In genomic region chr10:41288771-41289415, GRCm38 (mm10) we compare ENCODE assay signal across 8 mouse cellular contexts. TPM values are rescaled to one million over a fixed set of nuclear protein-coding genes. Genes with fewer than 3 reads are reported as not detected.
DNase-seq lines count a peak whose midpoint lies in the region; ATAC-seq and TF ChIP-seq lines count a peak whose summit lies in the region.

No protein-coding gene starts in this region.

- H3K9me3 ChIP-seq in G1E (replicated peaks) = no peaks in the 10 kb centered on the region
- H3K9me3 ChIP-seq in hindbrain, embryonic 10.5 days = no peaks in the 10 kb centered on the region
- H3K9me3 ChIP-seq in lung, embryonic 16.5 days (ENCODE audit: control insufficient read depth, low read length) = no peaks in the 10 kb centered on the region

- WGBS in cerebellum, adult 2 months = 37% methylated on average over 16 of the region's 16 CpGs
- 41% methylated on average over 16 of the region's 16 CpGs for WGBS in hindbrain, embryonic 10.5 days
- WGBS in lung, embryonic 16.5 days = 37% methylated on average over 16 of the region's 16 CpGs

- no peak overlapping the region for H3K27ac ChIP-seq in cerebellum, adult 2 months (ENCODE audit: insufficient read depth, low read length)
- H3K27ac ChIP-seq in hindbrain, embryonic 10.5 days = peak overlapping the region; percentile 83
- no peak overlapping the region for H3K27ac ChIP-seq in lung, embryonic 16.5 days (ENCODE audit: low read length)

- peaks cover 4% of the 10 kb centered on the region for H3K4me1 ChIP-seq in G1E (ENCODE audit: insufficient read depth, low read depth, low read length)
- H3K4me1 ChIP-seq in cerebellum, adult 2 months (ENCODE audit: control insufficient read depth, insufficient read depth, low read length) = peaks cover 3% of the 10 kb centered on the region; the same call in 1 of the 2 replicates
- H3K4me1 ChIP-seq in hindbrain, embryonic 10.5 days (replicated peaks) = peaks cover 22% of the 10 kb centered on the region
- H3K4me1 ChIP-seq in lung, embryonic 16.5 days (replicated peaks; ENCODE audit: control insufficient read depth, insufficient read depth, low read length) = peaks cover 16% of the 10 kb centered on the region

- TF ChIP-seq CTCF in G1E (IDR thresholded peaks at IDR 0.05; ENCODE audit: low read depth, low read length) = peak; percentile 64
- TF ChIP-seq CTCF in cerebellum, adult 2 months (IDR thresholded peaks at IDR 0.05; ENCODE audit: borderline replicate concordance, insufficient read depth, low read depth, low read length) = peak; percentile 91

- no peaks in the 10 kb centered on the region for H3K27me3 ChIP-seq in G1E (ENCODE audit: insufficient read depth, low read length)
- no peaks in the 10 kb centered on the region for H3K27me3 ChIP-seq in cerebellum, adult 2 months (ENCODE audit: control insufficient read depth, insufficient read depth, low read length)
- no peaks in the 10 kb centered on the region for H3K27me3 ChIP-seq in hindbrain, embryonic 10.5 days (ENCODE audit: insufficient read depth, poor library complexity, severe bottlenecking)
- H3K27me3 ChIP-seq in lung, embryonic 16.5 days (ENCODE audit: control insufficient read depth, insufficient read depth, low read depth, low read length) = no peaks in the 10 kb centered on the region

- no peak for TF ChIP-seq POLR2A in cerebellum, adult 2 months (IDR thresholded peaks at IDR 0.05; ENCODE audit: borderline replicate concordance, insufficient read depth, low read length)

- H3K9ac ChIP-seq in lung, embryonic 16.5 days (ENCODE audit: low read length) = peak overlapping the region; percentile 50; the same call in 1 of the 2 replicates

- DNase-seq in G1E (ENCODE audit: low spot score) = peak; percentile 33
- DNase-seq in cerebellum, adult 2 months = peak; percentile 74 to 83
- peak; percentile 90 for DNase-seq in hindbrain, embryonic 10.5 days (ENCODE audit: low spot score)
- peak; percentile 87 for DNase-seq in layer of hippocampus, adult 9-10 months (ENCODE audit: low spot score)
- DNase-seq in ovary, postnatal 10 days (ENCODE audit: low spot score) = peak; percentile 54
- peak; percentile 85 for DNase-seq in thymus, postnatal 0 days (ENCODE audit: low spot score)

- no peak overlapping the region for H3K4me2 ChIP-seq in lung, embryonic 16.5 days (ENCODE audit: low read depth, low read length)

- no peak overlapping the region for H3K4me3 ChIP-seq in G1E (ENCODE audit: low read depth, low read length)
- H3K4me3 ChIP-seq in cerebellum, adult 2 months (replicated peaks; ENCODE audit: insufficient read depth, low read depth, low read length) = peak overlapping the region; percentile 33
- H3K4me3 ChIP-seq in hindbrain, embryonic 10.5 days = no peak overlapping the region
- H3K4me3 ChIP-seq in lung, embryonic 16.5 days (ENCODE audit: low read length) = no peak overlapping the region

- ATAC-seq in G1E (ENCODE audit: extremely low read depth, insufficient number of reproducible peaks, low FRiP score, poor library complexity, severe bottlenecking) = peak; percentile 54
- ATAC-seq in frontal cortex, adult (ENCODE audit: low TSS enrichment) = peak; percentile 95
- ATAC-seq in lung, embryonic 16.5 days (ENCODE audit: low read depth) = peak; percentile 80

- peaks cover 19% of the 10 kb centered on the region for H3K36me3 ChIP-seq in G1E (replicated peaks)
- H3K36me3 ChIP-seq in hindbrain, embryonic 10.5 days = peaks cover 4% of the 10 kb centered on the region; the same call in 1 of the 2 replicates
- no peaks in the 10 kb centered on the region for H3K36me3 ChIP-seq in lung, embryonic 16.5 days (ENCODE audit: control insufficient read depth, insufficient read depth, low read length)

RNA-seq across cellular contexts. Expression of gene Fig4, which starts 14.2 kb away (rescaled TPM):
- total RNA-seq in G1E (2014; fragmentation: Nextera tagmentation) (27.0 and 32.6 TPM in 2 replicates), G1E (2017) (31.3 and 35.6 TPM in 2 replicates)
- 3.5 and 3.9 TPM in 2 replicates for polyA plus RNA-seq in G1E (2012)
- polyA plus RNA-seq in cerebellum, adult 2 months (2012; rRNA removed) = 19.3 and 21.1 TPM in 2 replicates
- 18.8 and 19.6 TPM in 2 replicates for polyA plus RNA-seq in hindbrain, embryonic 10.5 days (2016; fragmentation: Nextera tagmentation; extraction: Ambion mirVana)
- 16.9 and 17.6 TPM in 2 replicates for polyA plus RNA-seq in lung, embryonic 16.5 days (2015; fragmentation: Nextera tagmentation; extraction: Ambion mirVana)
- 27.7 and 29.4 TPM in 2 replicates for polyA plus RNA-seq in thymus, postnatal 0 days (2015; fragmentation: Nextera tagmentation; extraction: Ambion mirVana)

RNA-seq across cellular contexts. Expression of gene Ak9, which starts 14.9 kb away (rescaled TPM):
- not detected in 2 replicates for total RNA-seq in G1E (2014; fragmentation: Nextera tagmentation)
- total RNA-seq in G1E (2017) = not detected in 2 replicates
- polyA plus RNA-seq in G1E (2012) = not detected in 2 replicates
- polyA plus RNA-seq in cerebellum, adult 2 months (2012; rRNA removed) = 0.07 and 0.08 TPM in 2 replicates
- polyA plus RNA-seq in hindbrain, embryonic 10.5 days (2016; fragmentation: Nextera tagmentation; extraction: Ambion mirVana) = 0.16 and 0.34 TPM in 2 replicates
- 0.51 and 0.74 TPM in 2 replicates for polyA plus RNA-seq in lung, embryonic 16.5 days (2015; fragmentation: Nextera tagmentation; extraction: Ambion mirVana)
- 0.04 TPM in 1 of 2 replicates, not detected in the other for polyA plus RNA-seq in thymus, postnatal 0 days (2015; fragmentation: Nextera tagmentation; extraction: Ambion mirVana)

Comparison
In these comparisons a context has a peak if more than half of its experiments do, and no peak if none do; other contexts are left out.
1. DNase-seq: peak in every context shown above with its lines; median percentile 90 in hindbrain, embryonic 10.5 days; 87 in layer of hippocampus, adult 9-10 months; 85 in thymus, postnatal 0 days; 78 in cerebellum, adult 2 months; 54 in ovary, postnatal 10 days; 33 in G1E.